Mouse (Mus musculus) CH12.LX (cell line): ENCODE data around the gene Cacna2d1. TPM values are rescaled to one million over a fixed set of nuclear protein-coding genes. Genes with fewer than 3 reads are reported as not detected.

Source experiments
- DNase-seq: peaks from one replicate; pipeline ENCODE4 v3.0.0-alpha.2; 2013; ENCODE audit errors: extremely low read depth
- H3K27ac ChIP-seq: 2 replicates; pipeline ENCODE4 v1.5.1; 2012; ENCODE audit warnings: low read depth, mild to moderate bottlenecking, control low read depth, moderate library complexity; ENCODE audit not compliant: insufficient read depth
- H3K27me3 ChIP-seq: replicated peaks from 2 replicates; pipeline ENCODE3; 2012; ENCODE audit warnings: inconsistent platforms
- H3K36me3 ChIP-seq, 2 experiments: replicated peaks in 1 of 2; 2 replicates each; pipeline versions ENCODE3 to v1.6.1; 2012; ENCODE audit warnings: inconsistent platforms in 1 of 2, low read length in 1 of 2, mild to moderate bottlenecking in 1 of 2, mixed read lengths in 1 of 2, moderate library complexity in 1 of 2; ENCODE audit not compliant: control insufficient read depth in 1 of 2, insufficient read depth in 1 of 2
- H3K4me1 ChIP-seq, 2 experiments: 2 replicates each; pipeline ENCODE4 v1.6.1; 2012; ENCODE audit warnings: inconsistent platforms in 1 of 2, moderate library complexity in 1 of 2; ENCODE audit not compliant: insufficient read depth in 2 of 2, control insufficient read depth in 1 of 2
- H3K4me2 ChIP-seq: 2 replicates; pipeline ENCODE4 v1.6.1; 2012; ENCODE audit warnings: low read depth, mild to moderate bottlenecking, control low read depth; ENCODE audit not compliant: poor library complexity, insufficient read depth, severe bottlenecking
- H3K4me3 ChIP-seq, 3 experiments: fragments of 150-350 bp in 1 of 3; sonication (generic) in 1 of 3; replicated peaks in 1 of 3; 2 replicates each; pipeline versions ENCODE3 to v1.5.1; 2011 to 2012; ENCODE audit warnings: low read depth in 2 of 3, low read length in 2 of 3, mild to moderate bottlenecking in 2 of 3, moderate library complexity in 2 of 3, control low read depth in 1 of 3, improper control_type of control experiment in 1 of 3, inconsistent platforms in 1 of 3, mixed read lengths in 1 of 3; ENCODE audit not compliant: poor library complexity in 1 of 3
- H3K79me2 ChIP-seq: replicated peaks from 2 replicates; pipeline ENCODE4 v1.6.1; 2012; ENCODE audit warnings: mild to moderate bottlenecking, moderate library complexity; ENCODE audit not compliant: control insufficient read depth, poor library complexity, insufficient read depth, severe bottlenecking; ENCODE audit errors: extremely low read depth
- H3K9ac ChIP-seq: 2 replicates; pipeline ENCODE4 v1.6.1; 2012; ENCODE audit warnings: low read depth, mild to moderate bottlenecking, control low read depth, moderate library complexity; ENCODE audit not compliant: insufficient read depth
- H3K9me3 ChIP-seq: replicated peaks from 2 replicates; pipeline ENCODE3; 2012; ENCODE audit warnings: low read length, inconsistent platforms, mixed read lengths
- BHLHE40 ChIP-seq: IDR thresholded peaks from 2 replicates; pipeline ENCODE4 v1.6.1; 2011; ENCODE audit warnings: mild to moderate bottlenecking, low read depth, low read length, improper control_type of control experiment
- CTCF ChIP-seq, 2 experiments: IDR thresholded peaks in 1 of 2; conservative IDR thresholded peaks in 1 of 2; 2 replicates each; pipeline ENCODE4 v1.5.1; 2011 to 2012; ENCODE audit warnings: low read depth in 2 of 2, low read length in 2 of 2, improper control_type of control experiment in 1 of 2, inconsistent platforms in 1 of 2, mild to moderate bottlenecking in 1 of 2, moderate library complexity in 1 of 2
- E2F4 ChIP-seq: IDR thresholded peaks from 2 replicates; pipeline ENCODE4 v1.6.1; 2011; ENCODE audit warnings: low read depth, low read length, improper control_type of control experiment; ENCODE audit not compliant: insufficient replicate concordance
- EP300 ChIP-seq: IDR thresholded peaks from 2 replicates; pipeline ENCODE4 v1.6.1; 2011; ENCODE audit warnings: low read length, improper control_type of control experiment
- ETS1 ChIP-seq: conservative IDR thresholded peaks from 2 replicates; pipeline ENCODE4 v1.6.1; 2012; ENCODE audit warnings: low read depth, mild to moderate bottlenecking, inconsistent platforms, low read length, improper control_type of control experiment, moderate library complexity
- HCFC1 ChIP-seq: IDR thresholded peaks from 2 replicates; pipeline ENCODE4 v1.6.1; 2012; ENCODE audit warnings: low read depth, mild to moderate bottlenecking, inconsistent platforms, low read length, improper control_type of control experiment
- IRF4 ChIP-seq: IDR thresholded peaks from 2 replicates; pipeline ENCODE4 v1.6.1; 2014; ENCODE audit warnings: low read depth, mild to moderate bottlenecking, inconsistent platforms, low read length, improper control_type of control experiment
- JUN ChIP-seq: IDR thresholded peaks from 2 replicates; pipeline ENCODE4 v1.6.1; 2011; ENCODE audit warnings: low read depth, mild to moderate bottlenecking, low read length, improper control_type of control experiment, moderate library complexity; ENCODE audit not compliant: insufficient read depth
- KAT2A ChIP-seq: IDR thresholded peaks from 2 replicates; pipeline ENCODE4 v1.6.1; 2012; ENCODE audit warnings: low read length, improper control_type of control experiment, inconsistent platforms; ENCODE audit not compliant: insufficient replicate concordance
- MAZ ChIP-seq: IDR thresholded peaks from 2 replicates; pipeline ENCODE4 v1.6.1; 2012; ENCODE audit warnings: low read depth, mild to moderate bottlenecking, inconsistent platforms, low read length, improper control_type of control experiment, moderate library complexity
- MXI1 ChIP-seq: IDR thresholded peaks from 2 replicates; pipeline ENCODE4 v1.6.1; 2011; ENCODE audit warnings: mild to moderate bottlenecking, low read depth, low read length, improper control_type of control experiment
- MYC ChIP-seq: IDR thresholded peaks from 2 replicates; pipeline ENCODE4 v1.6.1; 2011; ENCODE audit warnings: low read depth, mild to moderate bottlenecking, improper control_type of control experiment, low read length
- POLR2A ChIP-seq: IDR thresholded peaks from 2 replicates; pipeline ENCODE4 v1.6.1; 2011; ENCODE audit warnings: low read depth, mild to moderate bottlenecking, improper control_type of control experiment, low read length
- POLR2AphosphoS2 ChIP-seq: IDR thresholded peaks from 2 replicates; pipeline ENCODE4 v1.6.1; 2011; ENCODE audit warnings: low read depth, low read length, improper control_type of control experiment
- RAD21 ChIP-seq: IDR thresholded peaks from 2 replicates; pipeline ENCODE4 v1.6.1; 2011; ENCODE audit warnings: low read depth, mild to moderate bottlenecking, low read length, improper control_type of control experiment, moderate library complexity
- SIN3A ChIP-seq: IDR thresholded peaks from 2 replicates; pipeline ENCODE4 v1.6.1; 2012; ENCODE audit warnings: low read length, improper control_type of control experiment, inconsistent platforms
- TBP ChIP-seq: conservative IDR thresholded peaks from 2 replicates; pipeline ENCODE4 v1.6.1; 2011; ENCODE audit warnings: low read depth, low read length, improper control_type of control experiment
- UBTF ChIP-seq: IDR thresholded peaks from 2 replicates; pipeline ENCODE4 v1.6.1; 2012; ENCODE audit warnings: low read depth, mild to moderate bottlenecking, inconsistent platforms, low read length, improper control_type of control experiment, moderate library complexity
- ZC3H11A ChIP-seq: IDR thresholded peaks from 2 replicates; pipeline ENCODE4 v1.6.1; 2012; ENCODE audit warnings: low read depth, mild to moderate bottlenecking, inconsistent platforms, low read length, improper control_type of control experiment
- ZKSCAN1 ChIP-seq: IDR thresholded peaks from 2 replicates; pipeline ENCODE4 v1.6.1; 2012; ENCODE audit warnings: low read depth, inconsistent platforms, low read length, improper control_type of control experiment, borderline replicate concordance
- ZMIZ1 ChIP-seq: IDR thresholded peaks from 2 replicates; pipeline ENCODE4 v1.6.1; 2012; ENCODE audit warnings: low read depth, mild to moderate bottlenecking, inconsistent platforms, low read length, improper control_type of control experiment
- dilution Hi-C: fragments of 300-500 bp; cut with MboI; formaldehyde crosslinking; loops from 2 replicates; pipeline ENCODE4 v1.14.3; 2020; ENCODE audit warnings: low sequenced_read_pairs; ENCODE audit not compliant: extremely low pct_unique_long_range_greater_than_20kb, extremely low pct_ligation_motif_present
- in situ Hi-C: fragments of 300-500 bp; cut with MboI; formaldehyde crosslinking; loops from 3 replicates; pipeline ENCODE4 v1.14.3; 2019; ENCODE audit warnings: low sequenced_read_pairs, low pct_ligation_motif_present, low pct_unique_long_range_greater_than_20kb, mixed read lengths
- polyA plus RNA-seq: library from polyadenylated mRNA; unstranded; fragments of >175 nt; gene quantifications from 2 replicates; pipeline ENCODE4 v1.2.1, GENCODE M21; 2012; ENCODE audit warnings: low read depth; ENCODE audit not compliant: insufficient read length
- total RNA-seq, 2 experiments: library from RNA; depleted of rRNA; stranded (reverse); fragments of 300-350 nt in 1 of 2; fragments of >200 nt in 1 of 2; gene quantifications; 2 replicates each; pipeline ENCODE4 v1.2.3; 2012 to 2014

Cacna2d1 gene
- total and polyA plus RNA-seq, 3 experiments = 0.13 to 1.3 (median 0.28) TPM

- Histone ChIP-seq H3K9me3 (peaks cover 2% of the 10 kb centered on the region), H3K27me3 (no peaks in the 10 kb centered on the region), H3K27ac (no peak overlapping the region), H3K4me3 (no peak overlapping the region), H3K79me2 (no peaks in the 10 kb centered on the region), H3K4me1 (no peaks in the 10 kb centered on the region), H3K9ac (no peak overlapping the region), H3K36me3 (no peaks in the 10 kb centered on the region), H3K4me2 (no peak overlapping the region)
- dilution Hi-C loops (no loop called here), in situ Hi-C loops (no loop called here)
- TF ChIP-seq MAZ (no peak), E2F4 (no peak), JUN (no peak), HCFC1 (no peak), IRF4 (no peak), TBP (no peak), BHLHE40 (no peak), MYC (no peak), POLR2AphosphoS2 (no peak), KAT2A (no peak), CTCF (conservative IDR thresholded peaks at IDR 0.05 in 1 of 2, IDR thresholded peaks at IDR 0.05 in 1 of 2; ENCODE audit: low read depth in 2 of 2, low read length in 2 of 2) (no peak), ZC3H11A (no peak), SIN3A (no peak), POLR2A (no peak), MXI1 (no peak), ETS1 (no peak), UBTF (no peak)
- no peak for DNase-seq
These were observed 303.5 kb downstream of the Cacna2d1 start for GRCm38 (mm10) chr5:16237972-16238371.

- in situ Hi-C loops = no loop called here
- no peak overlapping the region for H3K9ac ChIP-seq
- H3K36me3 ChIP-seq = no peaks in the 10 kb centered on the region
- H3K9me3 ChIP-seq = no peaks in the 10 kb centered on the region
- no peak overlapping the region for H3K4me2 ChIP-seq
- TF ChIP-seq E2F4 (no peak), ZMIZ1 (no peak), UBTF (no peak), RAD21 (no peak), ZKSCAN1 (no peak), EP300 (no peak), MAZ (no peak), MXI1 (no peak)
- dilution Hi-C loops = no loop called here
- no peak overlapping the region for H3K27ac ChIP-seq
- H3K27me3 ChIP-seq = no peaks in the 10 kb centered on the region
- DNase-seq = no peak
- H3K4me1 ChIP-seq = no peaks in the 10 kb centered on the region
- H3K4me3 ChIP-seq = no peak overlapping the region
- H3K79me2 ChIP-seq = no peaks in the 10 kb centered on the region
These were observed 305.8 kb downstream of the Cacna2d1 start for GRCm38 (mm10) chr5:16240255-16240654.
